Mouse (Mus musculus) B cell, adult 2 months (primary cell): ENCODE measurements at regions not wholly inside any gene's neighbourhood (a gene's known extent, or its start where the extent isn't known, plus 50 kb on each side); places are given as distances from the start of the nearest gene placed in this dataset.
"Not testable (repeated sequence)": the region's sequence is repeated elsewhere in the genome, so short reads cannot be mapped to it uniquely, and the experiment has no call there.

ENCODE experiments used
- DNase-seq, 2 experiments: peaks; one replicate each; pipeline ENCODE4 v3.0.0; 2022

GRCm38 (mm10) chr5:100309807-100310165 lies 106.2 kb downstream of the Sec31a start:
- DNase-seq: no peak

DNA sequence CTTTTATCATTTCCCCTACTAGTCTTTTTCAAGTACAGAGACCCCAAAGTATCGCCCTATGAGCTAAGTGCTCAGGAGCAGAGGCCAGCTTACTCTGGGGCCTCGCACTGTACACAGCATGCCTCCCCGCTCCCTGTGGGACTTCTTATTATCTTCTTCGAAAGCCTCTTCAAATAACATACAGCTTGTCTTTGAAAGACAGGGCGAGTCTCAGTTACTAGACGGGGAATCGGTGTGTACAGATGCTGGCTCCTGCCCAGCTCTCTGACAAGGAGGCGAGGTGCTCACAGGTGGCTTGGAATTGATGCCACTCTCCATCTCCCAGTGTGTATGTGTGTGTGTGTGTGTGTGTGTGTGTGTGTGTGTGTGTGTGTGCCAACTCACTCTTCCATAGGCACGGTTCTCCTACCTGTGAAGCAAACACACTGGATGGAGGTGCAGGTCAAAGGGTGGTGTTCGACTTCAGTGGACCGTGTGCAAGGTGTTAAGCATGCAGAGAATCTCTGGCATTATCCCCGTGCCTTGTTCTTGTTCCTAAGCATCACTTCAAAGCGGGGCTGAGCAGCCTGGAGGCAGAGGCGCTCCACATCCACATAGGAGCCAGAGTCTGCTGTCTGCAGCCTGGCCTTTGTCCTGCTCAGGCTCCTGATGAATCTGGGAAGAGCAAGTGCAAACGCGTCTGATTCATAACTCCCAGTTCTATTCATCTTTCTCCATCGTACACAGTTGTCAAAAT lies 106.8 kb downstream of the Sec31a start:
- DNase-seq: no peak

DNA sequence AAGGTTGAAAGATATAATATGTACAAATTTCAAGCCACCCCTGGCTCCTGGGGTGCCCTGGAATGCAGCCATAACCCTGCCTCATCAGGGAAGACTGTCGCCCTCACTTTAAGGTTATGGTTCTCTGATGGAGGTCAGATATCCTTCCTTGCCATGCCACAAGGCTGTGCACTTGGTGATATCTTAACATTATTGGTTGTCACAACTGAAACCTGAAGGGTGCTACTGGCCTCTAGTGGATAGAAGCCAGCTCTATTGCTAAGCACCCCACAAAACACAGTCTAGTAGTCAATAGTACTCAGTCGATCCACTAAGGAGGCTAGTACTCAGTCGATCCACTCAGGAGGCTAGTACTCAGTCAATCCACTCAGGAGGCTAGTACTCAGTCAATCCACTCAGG lies 111.6 kb downstream of the Sec31a start:
- DNase-seq: no peak

DNA sequence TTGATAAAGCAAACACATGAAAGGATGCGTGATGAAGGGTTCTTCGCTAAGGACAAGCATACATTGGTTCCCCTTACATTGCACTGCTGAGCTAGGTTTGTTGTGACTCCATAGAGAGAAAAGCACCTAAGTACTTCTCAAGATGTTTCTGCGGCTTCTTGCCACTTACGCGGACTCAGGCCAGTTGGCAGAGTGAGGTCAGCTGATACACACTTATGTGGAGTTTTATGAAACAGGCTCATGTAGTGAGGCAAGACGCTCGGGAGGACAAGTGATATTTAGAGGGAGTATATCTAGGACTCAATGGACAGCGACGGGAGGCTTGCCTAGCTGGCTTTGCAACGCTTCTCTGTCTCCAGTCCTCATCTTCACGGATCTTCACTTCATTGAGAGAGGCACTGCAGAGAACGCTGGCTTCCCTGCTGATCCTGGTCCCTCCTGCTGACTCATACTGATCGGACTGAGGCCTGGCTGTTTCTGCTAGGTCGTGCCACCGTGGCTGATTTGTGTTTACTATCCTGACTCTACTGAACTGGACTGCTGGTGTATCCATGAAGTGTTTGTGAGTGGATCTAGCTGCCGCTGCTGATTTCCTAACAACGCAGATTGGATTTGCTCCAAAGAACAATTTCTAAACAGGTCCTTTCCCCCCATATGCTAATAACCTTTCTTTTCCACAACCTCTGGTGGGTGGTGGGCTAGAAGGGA lies 113.8 kb downstream of the Sec31a start:
- no peak for DNase-seq

- DNase-seq: no peak
Observed at GRCm38 (mm10) chr5:100299141-100299540, 116.9 kb downstream of the Sec31a start.

DNA sequence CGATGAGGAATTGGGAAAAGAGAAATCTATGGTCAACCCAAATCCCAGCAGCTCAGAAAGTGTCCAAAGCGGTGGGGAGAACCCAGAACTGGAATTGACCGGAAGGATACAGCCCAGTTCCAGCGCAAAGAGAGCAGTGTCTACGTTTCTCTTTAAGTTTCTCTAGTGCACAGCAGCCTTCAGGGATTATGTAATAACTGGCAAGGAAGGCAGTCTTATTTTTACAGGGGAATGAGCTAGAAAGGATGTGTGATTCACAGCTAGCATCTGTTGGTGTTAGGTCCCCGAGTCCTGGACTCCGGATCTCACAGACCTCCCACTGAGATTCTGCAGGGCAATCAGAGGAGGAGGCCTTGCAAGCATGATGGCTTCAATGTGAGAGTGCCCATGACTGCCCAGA lies 121.8 kb downstream of the Sec31a start:
- no peak for DNase-seq

GRCm38 (mm10) chr5:100280215-100280614 lies 120.6 kb upstream of the Tmem150c start:
- DNase-seq: no peak

GRCm38 (mm10) chr5:100279474-100279873 lies 119.9 kb upstream of the Tmem150c start:
- no peak for DNase-seq

GRCm38 (mm10) chr5:100274674-100275073 lies 115.1 kb upstream of the Tmem150c start:
- no peak for DNase-seq

DNA sequence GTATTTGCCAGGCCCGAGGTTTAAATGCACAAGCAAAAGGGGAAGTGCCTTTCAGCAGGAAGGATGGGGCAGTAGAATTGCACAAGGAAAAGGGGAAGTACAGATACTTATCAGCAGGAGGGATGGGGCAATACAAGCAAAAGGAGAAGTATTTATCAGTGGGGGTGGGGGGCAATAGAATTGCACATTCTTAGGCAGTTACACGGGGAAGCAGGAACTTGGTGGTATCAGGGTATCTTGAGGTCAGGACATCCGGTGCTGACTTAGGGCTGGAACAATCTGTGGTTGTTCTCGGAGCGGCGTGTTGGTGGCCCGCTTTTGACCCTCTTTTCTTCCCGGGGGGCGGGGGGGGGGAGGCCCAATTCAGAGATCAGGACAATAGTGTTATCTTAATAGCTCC lies 112.4 kb upstream of the Tmem150c start:
- DNase-seq: not testable (repeated sequence)

GRCm38 (mm10) chr5:100270841-100271686 lies 111.5 kb upstream of the Tmem150c start:
- no peak for DNase-seq

DNA sequence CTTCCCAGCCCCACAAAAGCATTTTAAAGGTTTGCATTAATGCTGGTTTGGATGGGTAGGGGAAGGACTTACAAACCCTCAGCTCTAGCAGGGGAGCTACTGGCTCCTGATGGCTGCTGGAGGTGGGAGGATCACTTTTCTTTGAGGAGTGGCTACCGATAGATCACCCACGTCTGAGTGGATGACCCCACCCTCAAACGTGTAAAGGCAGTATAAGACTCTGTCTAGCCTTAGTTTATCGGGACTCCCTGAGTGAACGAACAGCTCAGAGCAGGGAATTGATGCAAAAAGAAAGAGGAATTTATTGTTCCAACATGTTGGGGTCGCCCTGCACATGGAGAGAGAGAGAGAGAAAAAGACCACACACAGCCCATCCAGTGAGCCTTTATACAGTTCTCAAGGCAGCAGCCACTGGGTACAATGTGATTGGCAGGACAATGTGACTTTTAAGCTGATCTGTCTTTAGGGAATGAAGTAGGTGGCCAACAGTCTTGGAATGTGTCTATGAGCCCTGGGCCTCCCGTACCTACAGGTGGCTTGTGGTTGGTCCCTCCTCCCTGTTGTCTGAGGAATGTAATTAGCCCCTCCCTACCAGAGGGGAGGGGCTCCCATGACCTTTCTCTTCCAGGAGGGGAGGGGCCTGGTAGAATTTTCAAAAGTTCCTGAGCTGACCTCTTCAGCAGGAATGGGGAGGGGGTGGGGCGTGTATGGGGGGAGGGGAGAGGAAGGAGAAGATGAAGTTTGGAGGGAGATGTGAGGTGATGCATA lies 108.7 kb upstream of the Tmem150c start:
- DNase-seq: no peak

- DNase-seq: no peak
Observed at GRCm38 (mm10) chr5:100266671-100267510, 107.3 kb upstream of the Tmem150c start.

DNA sequence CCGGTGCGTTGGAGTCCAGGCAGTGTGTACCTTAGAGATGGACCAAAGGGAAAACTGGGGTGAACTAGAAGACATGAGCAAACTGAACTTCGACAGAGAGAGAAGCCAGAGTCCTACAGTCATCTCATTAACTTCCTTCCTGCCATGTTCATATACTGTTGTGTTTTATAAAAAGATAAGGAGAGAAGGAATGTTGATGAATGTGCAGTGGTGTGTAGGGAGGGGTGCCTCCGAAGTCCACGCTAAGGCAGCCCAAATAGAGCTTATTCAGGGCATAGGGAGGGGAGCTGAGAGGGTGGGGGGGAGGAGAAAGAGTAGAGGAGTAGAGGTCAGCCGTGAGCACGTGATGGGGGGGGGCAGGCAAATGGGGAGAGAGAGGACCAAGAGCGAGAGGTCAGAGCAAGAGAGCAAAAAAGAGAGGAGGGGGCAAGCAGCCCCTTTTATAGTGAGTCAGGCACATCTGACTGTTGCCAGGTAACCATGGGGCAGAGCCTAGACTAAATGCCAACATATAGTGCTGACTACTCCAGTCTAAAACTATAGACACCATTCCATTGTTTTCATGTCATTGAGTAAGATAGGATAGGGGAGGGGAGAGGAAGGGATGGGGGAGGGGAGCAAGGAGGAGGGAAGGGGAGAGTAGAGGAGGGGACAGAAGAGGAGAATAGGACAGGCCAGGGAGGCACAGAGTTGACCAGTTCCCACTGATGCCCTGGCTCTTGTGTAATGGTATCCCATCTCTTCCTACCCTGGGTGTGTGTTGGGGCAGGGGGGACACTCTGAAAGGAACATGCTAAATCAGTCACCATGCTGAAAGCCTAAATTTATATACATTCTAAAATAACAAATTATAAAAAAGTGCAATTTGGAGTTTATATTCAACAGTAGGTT lies 100.4 kb upstream of the Tmem150c start:
- no peak for DNase-seq

DNA sequence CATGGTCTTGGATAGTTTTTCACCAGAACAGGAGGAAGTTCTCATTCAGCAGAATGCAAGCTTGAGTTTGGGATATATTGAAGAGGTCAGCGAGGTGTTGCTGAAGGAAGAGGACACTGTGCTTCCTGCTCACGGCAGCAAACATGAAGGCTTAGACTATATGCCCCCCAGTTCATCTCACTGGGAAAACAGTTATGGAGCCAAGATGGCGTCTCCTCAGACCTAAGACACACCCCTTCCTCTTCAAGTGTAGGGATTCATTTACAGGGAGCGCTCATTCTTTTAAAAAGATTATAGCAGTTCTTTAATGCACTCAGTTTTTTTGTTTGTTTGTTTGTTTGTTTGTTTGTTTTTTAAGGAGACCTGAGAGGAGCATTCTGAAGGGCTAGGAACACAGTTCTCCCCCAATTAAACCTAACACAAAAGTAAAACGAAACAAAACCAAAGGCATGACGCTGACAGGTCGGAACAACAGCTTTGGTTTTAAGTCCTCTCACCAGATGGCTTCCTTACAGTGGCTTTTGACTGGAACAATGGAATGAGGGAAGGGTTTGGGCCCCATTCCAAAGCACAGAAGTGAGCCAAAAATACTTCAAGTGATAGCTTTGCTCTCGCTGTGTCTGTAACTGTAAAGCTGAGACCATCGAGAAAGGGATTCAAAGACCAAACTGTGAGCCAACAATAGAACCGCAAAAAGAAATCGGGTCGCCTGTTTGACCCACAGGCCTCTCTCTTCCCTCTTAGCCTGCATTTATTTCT lies 99.5 kb upstream of the Tmem150c start:
- no peak for DNase-seq

GRCm38 (mm10) chr5:100255276-100255675 lies 95.7 kb upstream of the Tmem150c start:
- DNase-seq: no peak

DNA sequence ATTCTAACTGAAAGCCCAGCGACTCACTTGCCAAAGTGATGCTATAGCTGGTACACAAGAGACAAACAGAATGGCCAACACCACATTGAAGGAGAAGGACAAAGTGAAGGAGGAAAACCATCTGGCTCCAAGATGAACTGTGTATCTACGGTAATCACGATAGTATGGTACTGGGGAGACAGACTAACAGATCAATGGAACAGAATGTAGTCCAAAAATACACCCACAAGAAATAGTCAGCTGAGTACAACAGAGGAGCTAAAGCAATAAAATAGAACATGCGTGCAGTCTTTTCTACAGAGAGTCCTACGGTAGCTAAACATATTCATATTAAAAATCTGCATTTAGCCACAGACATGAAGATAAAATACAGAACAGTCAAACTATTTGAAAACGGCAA lies 92.4 kb upstream of the Tmem150c start:
- DNase-seq: no peak

DNA sequence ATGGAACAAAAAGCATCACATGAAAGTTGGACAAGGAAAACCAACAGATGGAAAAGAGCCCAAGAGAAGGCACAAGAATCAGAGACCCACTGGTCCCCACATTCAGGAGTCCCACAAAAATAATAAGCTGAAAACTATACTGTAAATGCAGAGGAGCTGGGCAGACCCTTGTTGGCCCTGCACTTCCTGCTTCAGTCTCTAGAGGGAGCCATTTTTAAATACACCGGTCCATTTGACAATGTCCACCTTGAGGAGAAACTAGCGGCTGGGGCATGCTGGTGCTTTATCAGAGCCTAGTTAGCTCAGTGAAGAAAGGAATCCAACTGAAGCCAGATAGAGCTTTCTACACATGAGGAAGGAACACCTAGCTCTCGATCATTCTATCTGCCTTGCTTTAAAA lies 90.1 kb upstream of the Tmem150c start:
- DNase-seq: peak; percentile 40 to 46

- no peak for DNase-seq
Observed at GRCm38 (mm10) chr5:100248611-100249010, 89.0 kb upstream of the Tmem150c start.

GRCm38 (mm10) chr5:100246709-100247108 lies 87.1 kb upstream of the Tmem150c start:
- DNase-seq: no peak
